Mouse (Mus musculus): Measurements from ENCODE around the gene Hoxc11. TPM values are rescaled to one million over a fixed set of nuclear protein-coding genes. Genes with fewer than 3 reads are reported as not detected.
A peak's percentile ranks its signal among the peaks of the same experiment; 100 is the strongest.

Gene Hoxc11
- total RNA-seq (2021), result not detected

GRCm38 (mm10) chr15:102954192-102955006 is at the start of gene Hoxc11:
TSS of gene Hoxc11 (plus strand) at chr15:102954427.
- intact Hi-C loops (cut with DNase I), result loop anchor here (5.0 kb wide), 1 partner anchor 192 kb away; no protein-coding TSS in a partner anchor
- no peak for DNase-seq

- intact Hi-C loops (cut with DNase I), result no loop called here
Observed at GRCm38 (mm10) chr15:102904946-102905345, 49.3 kb upstream of the Hoxc11 start.

GRCm38 (mm10) chr15:102909536-102909935 is 44.7 kb upstream of the Hoxc11 start:
- intact Hi-C loops (cut with DNase I), result no loop called here
- no peak for DNase-seq

More at GRCm38 (mm10) chr15:102904946-102905345, 49.3 kb upstream of the Hoxc11 start:
- DNase-seq, result no peak

GRCm38 (mm10) chr15:102910038-102910437 is 44.2 kb upstream of the Hoxc11 start:
- intact Hi-C loops (cut with DNase I), result no loop called here
- no peak for DNase-seq

- intact Hi-C loops (cut with DNase I), result no loop called here
Observed at GRCm38 (mm10) chr15:102910496-102911095, 43.6 kb upstream of the Hoxc11 start.

GRCm38 (mm10) chr15:102913038-102913585 is 41.1 kb upstream of the Hoxc11 start:
- intact Hi-C loops (cut with DNase I), result no loop called here

More at GRCm38 (mm10) chr15:102910496-102911095, 43.6 kb upstream of the Hoxc11 start:
- DNase-seq, result no peak

GRCm38 (mm10) chr15:102917972-102918572 is 36.2 kb upstream of the Hoxc11 start:
- intact Hi-C loops (cut with DNase I), result no loop called here
- no peak for DNase-seq

More at GRCm38 (mm10) chr15:102913038-102913585, 41.1 kb upstream of the Hoxc11 start:
- no peak for DNase-seq

- DNase-seq, result no peak
- intact Hi-C loops (cut with DNase I), result no loop called here
Observed at GRCm38 (mm10) chr15:102918611-102919265, 35.5 kb upstream of the Hoxc11 start.

GRCm38 (mm10) chr15:102919336-102920180 is 34.7 kb upstream of the Hoxc11 start:
- DNase-seq, result no peak
- intact Hi-C loops (cut with DNase I), result no loop called here

GRCm38 (mm10) chr15:102920619-102921018 is 33.6 kb upstream of the Hoxc11 start:
- intact Hi-C loops (cut with DNase I), result no loop called here
- DNase-seq, result peak; percentile 28 to 30

GRCm38 (mm10) chr15:102921053-102922011 is 32.9 kb upstream of the Hoxc11 start, which contains the start of gene Hoxc13:
TSS of gene Hoxc13 (plus strand) at chr15:102921103.
- DNase-seq, result no peak
- intact Hi-C loops (cut with DNase I), result no loop called here

GRCm38 (mm10) chr15:102922012-102922362 is 32.2 kb upstream of the Hoxc11 start:
- DNase-seq, result peak in 1 of 2 experiments; percentile 37
- intact Hi-C loops (cut with DNase I), result no loop called here

- no peak for DNase-seq
- intact Hi-C loops (cut with DNase I), result no loop called here
Observed at GRCm38 (mm10) chr15:102922636-102923500, 31.4 kb upstream of the Hoxc11 start.

- no peak for DNase-seq
- intact Hi-C loops (cut with DNase I), result no loop called here
Observed at GRCm38 (mm10) chr15:102927032-102927645, 27.1 kb upstream of the Hoxc11 start.

- intact Hi-C loops (cut with DNase I), result no loop called here
- no peak for DNase-seq
Observed at GRCm38 (mm10) chr15:102931706-102932358, 22.4 kb upstream of the Hoxc11 start.

GRCm38 (mm10) chr15:102934438-102934837 is 19.8 kb upstream of the Hoxc11 start:
- intact Hi-C loops (cut with DNase I), result no loop called here

GRCm38 (mm10) chr15:102934897-102935296 is 19.3 kb upstream of the Hoxc11 start:
- intact Hi-C loops (cut with DNase I), result no loop called here
- no peak for DNase-seq

More at GRCm38 (mm10) chr15:102934438-102934837, 19.8 kb upstream of the Hoxc11 start:
- no peak for DNase-seq

Data from heart, postnatal 10 days (tissue).